Mouse (Mus musculus): ENCODE measurements around the gene Rpusd1. TPM values are rescaled to one million over a fixed set of nuclear protein-coding genes. Genes with fewer than 3 reads are reported as not detected.

Gene Rpusd1
- polyA plus RNA-seq, 1 experiment from 2014 or later: 13.4 TPM

- Histone ChIP-seq H3K27me3 (ENCODE audit: control insufficient read depth, insufficient read depth, low read length) (no peaks in the 10 kb centered on the region; the same call in 1 of the 2 replicates), H3K4me3 (ENCODE audit: control insufficient read depth in 1 of 2, insufficient read depth in 1 of 2, low read depth in 1 of 2, low read length in 2 of 2) (no peak overlapping the region), H3K9me3 (ENCODE audit: control insufficient read depth, low read length) (no peaks in the 10 kb centered on the region), H3K4me2 (ENCODE audit: low read length) (no peak overlapping the region), H3K36me3 (ENCODE audit: control insufficient read depth, insufficient read depth, low read length) (no peaks in the 10 kb centered on the region), H3K9ac (ENCODE audit: low read length) (no peak overlapping the region), H3K27ac (replicated peaks in 1 of 2; ENCODE audit: control insufficient read depth in 1 of 2, insufficient read depth in 1 of 2, low read depth in 2 of 2, low read length in 2 of 2) (no peak overlapping the region), H3K4me1 (ENCODE audit: control insufficient read depth in 2 of 2, insufficient read depth in 2 of 2, low read length in 2 of 2) (no peaks in the 10 kb centered on the region)
- 35% methylated on average over 3 of the region's 3 CpGs for WGBS
- ATAC-seq (ENCODE audit: insufficient number of reproducible peaks, insufficient read depth, low FRiP score, low read depth): no peak
Measured at GRCm38 (mm10) chr17:25762591-25762990, 35.1 kb downstream of the Rpusd1 start.

- H3K9me3 ChIP-seq (ENCODE audit: control insufficient read depth, low read length): no peaks in the 10 kb centered on the region
- no peak overlapping the region for H3K4me2 ChIP-seq (ENCODE audit: low read length)
- no peak overlapping the region for H3K27ac ChIP-seq (replicated peaks in 1 of 2; ENCODE audit: control insufficient read depth in 1 of 2, insufficient read depth in 1 of 2, low read depth in 2 of 2, low read length in 2 of 2)
- ATAC-seq (ENCODE audit: insufficient number of reproducible peaks, insufficient read depth, low FRiP score, low read depth): no peak
- H3K9ac ChIP-seq (ENCODE audit: low read length): no peak overlapping the region
- WGBS: 55% methylated on average over 5 of the region's 5 CpGs
- no peaks in the 10 kb centered on the region; the same call in 1 of the 2 replicates for H3K27me3 ChIP-seq (ENCODE audit: control insufficient read depth, insufficient read depth, low read length)
- H3K4me1 ChIP-seq (ENCODE audit: control insufficient read depth in 2 of 2, insufficient read depth in 2 of 2, low read length in 2 of 2): no peaks in the 10 kb centered on the region
- no peaks in the 10 kb centered on the region for H3K36me3 ChIP-seq (ENCODE audit: control insufficient read depth, insufficient read depth, low read length)
- H3K4me3 ChIP-seq (ENCODE audit: control insufficient read depth in 1 of 2, insufficient read depth in 1 of 2, low read depth in 1 of 2, low read length in 2 of 2): no peak overlapping the region
Measured at GRCm38 (mm10) chr17:25765886-25766285, 38.4 kb downstream of the Rpusd1 start.

- H3K27ac ChIP-seq (replicated peaks in 1 of 2; ENCODE audit: control insufficient read depth in 1 of 2, insufficient read depth in 1 of 2, low read depth in 2 of 2, low read length in 2 of 2): no peak overlapping the region
- H3K4me1 ChIP-seq (ENCODE audit: control insufficient read depth in 2 of 2, insufficient read depth in 2 of 2, low read length in 2 of 2): peaks cover 3% of the 10 kb centered on the region in 2 experiments
- no peaks in the 10 kb centered on the region for H3K36me3 ChIP-seq (ENCODE audit: control insufficient read depth, insufficient read depth, low read length)
- H3K27me3 ChIP-seq (ENCODE audit: control insufficient read depth, insufficient read depth, low read length): no peaks in the 10 kb centered on the region; the same call in 1 of the 2 replicates
- no peak overlapping the region for H3K9ac ChIP-seq (ENCODE audit: low read length)
- H3K4me2 ChIP-seq (ENCODE audit: low read length): no peak overlapping the region
- WGBS: 61% methylated on average over 9 of the region's 9 CpGs
- no peaks in the 10 kb centered on the region for H3K9me3 ChIP-seq (ENCODE audit: control insufficient read depth, low read length)
- H3K4me3 ChIP-seq (ENCODE audit: control insufficient read depth in 1 of 2, insufficient read depth in 1 of 2, low read depth in 1 of 2, low read length in 2 of 2): no peak overlapping the region
- no peak for ATAC-seq (ENCODE audit: insufficient number of reproducible peaks, insufficient read depth, low FRiP score, low read depth)
Measured at GRCm38 (mm10) chr17:25769331-25769730, 41.9 kb downstream of the Rpusd1 start.

- WGBS: under 1% methylated on average over 37 of the region's 37 CpGs
- peaks cover 5 to 8% of the 10 kb centered on the region in 2 experiments for H3K4me1 ChIP-seq (ENCODE audit: control insufficient read depth in 2 of 2, insufficient read depth in 2 of 2, low read length in 2 of 2)
- peak within 1 kb of the TSS; percentile 20 to 39; a peak in 1 of 4 replicates for H3K27ac ChIP-seq (replicated peaks in 1 of 2; ENCODE audit: control insufficient read depth in 1 of 2, insufficient read depth in 1 of 2, low read depth in 2 of 2, low read length in 2 of 2)
- ATAC-seq (ENCODE audit: insufficient number of reproducible peaks, insufficient read depth, low FRiP score, low read depth): peak; percentile 67
- no peaks in the 10 kb centered on the region for H3K27me3 ChIP-seq (ENCODE audit: control insufficient read depth, insufficient read depth, low read length)
- peak within 1 kb of the TSS; percentile 77 for H3K4me2 ChIP-seq (ENCODE audit: low read length)
- peaks cover 20% of the 10 kb centered on the region for H3K36me3 ChIP-seq (ENCODE audit: control insufficient read depth, insufficient read depth, low read length)
- H3K4me3 ChIP-seq (ENCODE audit: control insufficient read depth in 1 of 2, insufficient read depth in 1 of 2, low read depth in 1 of 2, low read length in 2 of 2): peak within 1 kb of the TSS; percentile 72 to 75
- peak within 1 kb of the TSS; percentile 90 for H3K9ac ChIP-seq (ENCODE audit: low read length)
- no peaks in the 10 kb centered on the region for H3K9me3 ChIP-seq (ENCODE audit: control insufficient read depth, low read length)
Measured at GRCm38 (mm10) chr17:25773549-25774120, 46.2 kb downstream of the Rpusd1 start, which contains the start of gene Narfl. Narfl (plus strand) TSS chr17:25773776.

- Histone ChIP-seq H3K9me3 (ENCODE audit: control insufficient read depth, low read length) (no peaks in the 10 kb centered on the region), H3K4me1 (ENCODE audit: control insufficient read depth in 2 of 2, insufficient read depth in 2 of 2, low read length in 2 of 2) (peaks cover 5 to 8% of the 10 kb centered on the region in 2 experiments), H3K27ac (replicated peaks in 1 of 2; ENCODE audit: control insufficient read depth in 1 of 2, insufficient read depth in 1 of 2, low read depth in 2 of 2, low read length in 2 of 2) (no peak overlapping the region), H3K4me3 (ENCODE audit: control insufficient read depth in 1 of 2, insufficient read depth in 1 of 2, low read depth in 1 of 2, low read length in 2 of 2) (no peak overlapping the region), H3K9ac (ENCODE audit: low read length) (no peak overlapping the region), H3K36me3 (ENCODE audit: control insufficient read depth, insufficient read depth, low read length) (peaks cover 38% of the 10 kb centered on the region), H3K4me2 (ENCODE audit: low read length) (no peak overlapping the region), H3K27me3 (ENCODE audit: control insufficient read depth, insufficient read depth, low read length) (no peaks in the 10 kb centered on the region)
- WGBS: 82% methylated on average over 10 of the region's 10 CpGs
- no peak for ATAC-seq (ENCODE audit: insufficient number of reproducible peaks, insufficient read depth, low FRiP score, low read depth)
Measured at GRCm38 (mm10) chr17:25775318-25776062, 48.0 kb downstream of the Rpusd1 start.

GRCm38 (mm10) chr17:25777948-25778347 is 50.5 kb downstream of the Rpusd1 start:
- Histone ChIP-seq H3K36me3 (ENCODE audit: control insufficient read depth, insufficient read depth, low read length) (peaks cover 63% of the 10 kb centered on the region), H3K9me3 (ENCODE audit: control insufficient read depth, low read length) (no peaks in the 10 kb centered on the region)
- ATAC-seq (ENCODE audit: insufficient number of reproducible peaks, insufficient read depth, low FRiP score, low read depth): no peak

More at GRCm38 (mm10) chr17:25777948-25778347, 50.5 kb downstream of the Rpusd1 start:
- no peak overlapping the region for H3K4me2 ChIP-seq (ENCODE audit: low read length)
- no peak overlapping the region for H3K9ac ChIP-seq (ENCODE audit: low read length)
- peaks cover 5 to 10% of the 10 kb centered on the region in 2 experiments for H3K4me1 ChIP-seq (ENCODE audit: control insufficient read depth in 2 of 2, insufficient read depth in 2 of 2, low read length in 2 of 2)
- H3K27me3 ChIP-seq (ENCODE audit: control insufficient read depth, insufficient read depth, low read length): no peaks in the 10 kb centered on the region
- no peak overlapping the region for H3K27ac ChIP-seq (replicated peaks in 1 of 2; ENCODE audit: control insufficient read depth in 1 of 2, insufficient read depth in 1 of 2, low read depth in 2 of 2, low read length in 2 of 2)
- no peak overlapping the region for H3K4me3 ChIP-seq (ENCODE audit: control insufficient read depth in 1 of 2, insufficient read depth in 1 of 2, low read depth in 1 of 2, low read length in 2 of 2)
- WGBS: 94% methylated on average over 5 of the region's 5 CpGs

Measured in heart, embryonic 14.5 days (tissue).